Mouse (Mus musculus) megakaryocyte, embryonic 14.5 days (primary cell): ENCODE data around the gene Vmn1r63. TPM values are rescaled to one million over a fixed set of nuclear protein-coding genes. Genes with fewer than 3 reads are reported as not detected.
"Not testable (repeated sequence)": the region's sequence is repeated elsewhere in the genome, so short reads cannot be mapped to it uniquely, and the experiment has no call there.

Experiments used
- H3K27me3 ChIP-seq: replicated peaks from 2 replicates; pipeline ENCODE3; 2012; ENCODE audit warnings: inconsistent platforms
- H3K36me3 ChIP-seq: replicated peaks from 2 replicates; pipeline ENCODE3; 2012; ENCODE audit warnings: low read length, inconsistent platforms, mixed read lengths
- H3K4me1 ChIP-seq: 2 replicates; pipeline ENCODE4 v1.6.1; 2012; ENCODE audit warnings: inconsistent platforms
- H3K4me3 ChIP-seq: replicated peaks from 2 replicates; pipeline ENCODE3; 2012; ENCODE audit warnings: moderate library complexity, mild to moderate bottlenecking, inconsistent platforms
- H3K9me3 ChIP-seq: 2 replicates; pipeline ENCODE4 v1.6.1; 2012; ENCODE audit warnings: inconsistent platforms
- polyA plus RNA-seq: library from polyadenylated mRNA; stranded (reverse); fragments of >175 nt; gene quantifications from 2 replicates; pipeline ENCODE4 v1.2.3, GENCODE M21; 2012; ENCODE audit warnings: low replicate concordance; ENCODE audit not compliant: insufficient read depth

Gene Vmn1r63
- not detected in 2 replicates for polyA plus RNA-seq

DNA sequence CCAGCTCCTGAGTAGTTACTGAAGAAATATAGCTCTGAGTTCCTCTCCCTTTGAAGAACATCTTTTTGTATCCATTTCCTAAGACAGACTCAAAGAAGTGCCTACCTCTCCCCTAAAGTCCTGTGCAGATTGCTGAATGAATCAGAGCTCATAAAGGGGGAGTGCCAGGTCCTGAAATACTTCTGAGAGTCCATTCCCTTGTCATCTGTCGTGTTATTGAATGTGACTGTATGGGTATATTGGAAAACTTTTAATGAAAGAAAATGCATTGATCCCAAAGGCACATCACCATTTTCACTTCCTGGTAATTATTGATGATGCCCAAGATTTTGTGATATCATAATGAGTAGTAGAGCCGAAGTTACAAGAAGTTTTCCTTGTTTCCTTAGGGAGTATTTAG is at the start of gene Vmn1r63:
Gene Vmn1r63, minus strand, starts transcription at position 101 of the 400 bp plus-strand sequence.
- H3K27me3 ChIP-seq, H3K9me3 ChIP-seq, H3K36me3 ChIP-seq, H3K4me1 ChIP-seq, H3K4me3 ChIP-seq: not testable (repeated sequence)

Other genes with a start within 250 kb of the Vmn1r63 start
- gene Vmn1r61, start 192.2 kb downstream of the Vmn1r63 start, polyA plus RNA-seq = not detected in 2 replicates
- not detected in 2 replicates for gene Vmn1r62, start 131.8 kb downstream of the Vmn1r63 start, polyA plus RNA-seq
- gene Vmn1r64, start 79.1 kb upstream of the Vmn1r63 start, polyA plus RNA-seq = not detected in 2 replicates
- 0.07 TPM in 1 of 2 replicates, not detected in the other for gene Vmn1r65, start 205.6 kb upstream of the Vmn1r63 start, polyA plus RNA-seq
- gene Nlrp4c, start 239.7 kb upstream of the Vmn1r63 start, polyA plus RNA-seq = not detected in 2 replicates